Mouse (Mus musculus) heart, embryonic 14.5 days (tissue): ENCODE results near the gene Vars2. TPM values are rescaled to one million over a fixed set of nuclear protein-coding genes. Genes with fewer than 3 reads are reported as not detected.

Experiments
- ATAC-seq: fragments of 200-750 bp; cut with Nextera tagmentation; 2 replicates; pipeline ENCODE4 v1.8.0; 2017; ENCODE audit warnings: low read depth, moderate TSS enrichment; ENCODE audit not compliant: insufficient number of reproducible peaks, insufficient read depth, low FRiP score
- H3K27ac ChIP-seq, 2 experiments: fragments of 200-500 bp in 1 of 2; fragments of 300-500 bp in 1 of 2; sonication (generic) in 1 of 2; replicated peaks in 1 of 2; 2 replicates each; pipeline ENCODE4 v1.5.1; 2012 to 2014; ENCODE audit warnings: low read depth in 2 of 2, low read length in 2 of 2, control low read depth in 1 of 2, mild to moderate bottlenecking in 1 of 2, mixed read lengths in 1 of 2; ENCODE audit not compliant: control insufficient read depth in 1 of 2, insufficient read depth in 1 of 2
- H3K27me3 ChIP-seq: fragments of 300-500 bp; sonication (generic); 2 replicates; pipeline ENCODE4 v1.6.1; 2014; ENCODE audit warnings: mild to moderate bottlenecking, low read length, control low read depth; ENCODE audit not compliant: control insufficient read depth, insufficient read depth
- H3K36me3 ChIP-seq: fragments of 300-500 bp; sonication (generic); 2 replicates; pipeline ENCODE4 v1.6.1; 2014; ENCODE audit warnings: mild to moderate bottlenecking, control low read depth, low read length, mixed read lengths; ENCODE audit not compliant: control insufficient read depth, insufficient read depth
- H3K4me1 ChIP-seq, 2 experiments: fragments of 200-500 bp in 1 of 2; fragments of 300-500 bp in 1 of 2; sonication (generic) in 1 of 2; 2 replicates each; pipeline ENCODE4 v1.6.1; 2012 to 2014; ENCODE audit warnings: low read length in 2 of 2, control low read depth in 1 of 2, mixed read lengths in 1 of 2; ENCODE audit not compliant: control insufficient read depth in 2 of 2, insufficient read depth in 2 of 2
- H3K4me2 ChIP-seq: fragments of 300-500 bp; sonication (generic); 2 replicates; pipeline ENCODE4 v1.6.1; 2014; ENCODE audit warnings: mild to moderate bottlenecking, low read length
- H3K4me3 ChIP-seq, 2 experiments: fragments of 200-500 bp in 1 of 2; fragments of 300-500 bp in 1 of 2; sonication (generic) in 1 of 2; 2 replicates each; pipeline ENCODE4 v1.5.1; 2012 to 2014; ENCODE audit warnings: low read length in 2 of 2, mild to moderate bottlenecking in 2 of 2, control low read depth in 1 of 2, low read depth in 1 of 2, moderate library complexity in 1 of 2; ENCODE audit not compliant: control insufficient read depth in 1 of 2, insufficient read depth in 1 of 2
- H3K9ac ChIP-seq: fragments of 300-500 bp; sonication (generic); 2 replicates; pipeline ENCODE4 v1.6.1; 2014; ENCODE audit warnings: mild to moderate bottlenecking, low read length
- H3K9me3 ChIP-seq: fragments of 300-500 bp; sonication (generic); 2 replicates; pipeline ENCODE4 v1.6.1; 2016; ENCODE audit warnings: low read length, control low read depth; ENCODE audit not compliant: control insufficient read depth
- WGBS: fragments of 180-500 bp; shearing (Covaris S2); extraction: QIAGEN DNeasy Blood & Tissue Kit; methylation state at CpG from one replicate; pipeline ENCODE4 v1.1.7; 2014; 5-methylcytosine and 5-hydroxymethylcytosine counted together
- polyA plus RNA-seq: library from polyadenylated mRNA; unstranded; fragments of >200 nt; fragmentation: Nextera tagmentation; extraction: Ambion mirVana; gene quantifications from 2 replicates; pipeline ENCODE4 v1.2.1, GENCODE M21; 2014

Vars2 gene
- polyA plus RNA-seq, 1 experiment from 2014 or later = 10.8 TPM

DNA sequence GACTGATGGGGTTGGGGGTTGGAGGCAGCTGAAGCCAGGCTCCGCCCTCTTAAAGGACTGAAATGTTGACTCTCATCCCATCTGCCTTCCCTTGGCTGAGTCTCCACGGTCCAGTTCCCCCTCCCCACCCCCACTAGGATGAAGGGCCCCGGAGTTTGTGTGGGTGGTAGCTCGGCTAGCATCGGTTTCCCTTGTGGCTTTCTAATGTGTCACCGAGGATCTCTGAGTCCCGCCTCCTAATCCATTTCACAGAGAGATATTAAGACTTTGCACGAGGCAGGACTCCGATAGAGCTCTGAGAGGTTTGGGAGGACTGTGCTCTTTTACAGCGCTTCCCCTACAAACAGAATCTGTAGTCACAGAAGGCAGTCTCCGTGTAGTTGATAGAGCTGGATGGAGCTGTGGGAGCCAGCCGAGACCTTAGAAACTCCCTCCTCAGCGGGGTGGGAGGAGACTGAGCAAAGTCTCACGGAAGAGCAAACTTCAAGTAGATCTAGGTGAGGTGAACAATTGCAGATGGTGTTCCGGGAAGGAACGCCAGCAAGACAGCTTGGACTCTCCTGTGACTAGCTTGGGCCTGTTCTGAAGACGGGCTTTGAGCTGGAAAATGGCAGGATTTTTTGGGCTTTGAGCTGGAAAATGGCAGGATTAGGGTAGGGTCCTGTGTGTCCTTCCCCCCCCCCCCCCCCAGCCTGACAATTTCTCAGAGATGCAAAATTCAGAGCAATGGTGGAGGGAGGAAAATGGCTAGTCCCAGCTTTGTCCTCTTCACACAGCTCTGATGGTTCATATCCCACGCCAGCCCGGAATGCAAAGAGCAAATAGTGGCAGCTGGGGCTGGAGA lies 37.5 kb upstream of the Vars2 start, which contains the start of gene Ddr1:
Gene Ddr1, minus strand, starts transcription at position 1 of the 844 bp plus-strand sequence.
- Histone ChIP-seq H3K4me1 (peaks cover 33 to 46% of the 10 kb centered on the region in 2 experiments), H3K4me2 (peak within 1 kb of the TSS; percentile 72), H3K4me3 (peak within 1 kb of the TSS; percentile 47 to 89), H3K9me3 (no peaks in the 10 kb centered on the region), H3K27me3 (no peaks in the 10 kb centered on the region), H3K36me3 (no peaks in the 10 kb centered on the region), H3K9ac (peak within 1 kb of the TSS; percentile 78), H3K27ac (peak within 1 kb of the TSS; percentile 92 to 93)
- no peak for ATAC-seq
- WGBS = 13% methylated on average over 19 of the region's 19 CpGs

DNA sequence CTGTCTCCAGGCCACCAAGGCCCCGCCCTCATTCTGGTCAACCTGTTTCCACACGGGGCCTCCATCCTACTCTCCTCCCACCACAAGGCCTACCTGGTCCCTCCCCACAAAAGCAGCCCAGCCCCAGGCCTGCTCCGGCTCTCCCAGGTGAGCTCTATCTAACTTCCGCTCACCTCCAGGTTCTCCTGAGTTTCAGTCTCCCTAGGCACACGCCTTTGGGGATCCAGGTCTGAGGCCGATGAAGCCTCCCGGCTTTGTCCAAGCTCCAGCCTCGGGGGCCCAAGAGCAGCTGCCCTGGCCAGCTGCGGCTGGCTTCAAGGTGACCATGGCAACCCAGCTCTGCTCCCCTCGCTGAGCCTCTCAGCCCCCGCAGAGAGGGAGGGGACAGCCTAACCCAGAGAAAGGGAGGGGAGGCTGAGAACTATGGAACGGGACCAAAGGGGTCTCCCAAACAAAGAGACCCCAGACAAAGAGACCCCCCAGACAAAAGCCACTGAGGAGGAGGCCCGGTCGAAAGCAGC lies 36.4 kb upstream of the Vars2 start:
- Histone ChIP-seq H3K27ac (peak overlapping the region; percentile 92 to 93), H3K9me3 (no peaks in the 10 kb centered on the region), H3K4me3 (peak overlapping the region; percentile 47 to 89), H3K27me3 (no peaks in the 10 kb centered on the region), H3K9ac (peak overlapping the region; percentile 78), H3K36me3 (no peaks in the 10 kb centered on the region), H3K4me2 (peak overlapping the region; percentile 72), H3K4me1 (peaks cover 33 to 48% of the 10 kb centered on the region in 2 experiments)
- WGBS = 4% methylated on average over 14 of the region's 14 CpGs
- no peak for ATAC-seq

DNA sequence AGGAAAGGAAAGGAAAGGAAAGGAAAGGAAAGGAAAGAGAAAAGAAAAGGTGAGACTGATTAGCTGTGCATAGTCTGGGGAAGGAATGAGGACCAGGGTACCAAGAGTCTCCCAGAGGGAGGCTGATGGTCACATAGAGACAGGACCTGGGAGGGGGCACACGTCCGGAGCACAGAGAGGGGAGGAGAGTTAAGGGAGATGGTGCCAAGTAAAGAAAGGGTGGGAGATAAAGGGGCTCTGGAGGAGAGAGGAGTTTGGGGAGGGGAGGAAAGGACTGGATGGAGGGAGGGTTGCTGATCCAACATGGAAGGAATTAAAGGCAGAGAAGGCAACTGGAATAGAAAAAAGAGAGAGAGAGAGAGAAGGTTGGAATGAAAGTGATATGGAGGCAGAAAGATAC lies 35.7 kb upstream of the Vars2 start:
- peak overlapping the region; percentile 94 for H3K9ac ChIP-seq
- WGBS = 10% methylated on average over 2 of the region's 2 CpGs
- no peaks in the 10 kb centered on the region for H3K9me3 ChIP-seq
- no peaks in the 10 kb centered on the region for H3K27me3 ChIP-seq
- H3K4me2 ChIP-seq = peak overlapping the region; percentile 72
- H3K4me3 ChIP-seq = peak overlapping the region; percentile 69 to 89
- no peaks in the 10 kb centered on the region for H3K36me3 ChIP-seq
- H3K27ac ChIP-seq = peak overlapping the region; percentile 95 to 97
- ATAC-seq = no peak
- H3K4me1 ChIP-seq = peaks cover 36 to 41% of the 10 kb centered on the region in 2 experiments

DNA sequence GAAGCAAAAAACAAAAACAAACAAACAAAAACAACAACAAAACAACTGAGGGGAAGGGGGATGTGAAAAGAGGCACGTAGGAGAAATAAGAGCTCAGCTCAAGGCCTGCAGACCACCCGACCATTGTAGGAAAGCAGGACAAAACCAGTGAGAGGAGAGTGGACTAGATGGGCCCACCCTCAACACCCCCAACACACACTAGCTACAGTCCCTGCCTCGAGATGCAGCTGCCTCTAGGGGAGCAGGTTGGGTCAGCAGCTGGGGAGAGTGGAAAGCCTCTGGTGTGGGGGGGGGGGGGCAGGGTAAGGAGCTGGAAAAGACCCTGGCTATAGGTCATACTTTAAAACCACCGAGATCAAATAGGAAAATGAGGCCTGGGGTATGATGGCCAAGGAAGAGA lies 35.2 kb upstream of the Vars2 start:
- WGBS = 8% methylated on average over 4 of the region's 4 CpGs
- H3K27me3 ChIP-seq = no peaks in the 10 kb centered on the region
- H3K36me3 ChIP-seq = no peaks in the 10 kb centered on the region
- no peak for ATAC-seq
- peak overlapping the region; percentile 95 to 97 for H3K27ac ChIP-seq
- H3K9me3 ChIP-seq = no peaks in the 10 kb centered on the region
- H3K4me2 ChIP-seq = peak overlapping the region; percentile 72
- H3K9ac ChIP-seq = peak overlapping the region; percentile 94
- peak overlapping the region; percentile 69 to 89 for H3K4me3 ChIP-seq
- H3K4me1 ChIP-seq = peaks cover 36 to 42% of the 10 kb centered on the region in 2 experiments

DNA sequence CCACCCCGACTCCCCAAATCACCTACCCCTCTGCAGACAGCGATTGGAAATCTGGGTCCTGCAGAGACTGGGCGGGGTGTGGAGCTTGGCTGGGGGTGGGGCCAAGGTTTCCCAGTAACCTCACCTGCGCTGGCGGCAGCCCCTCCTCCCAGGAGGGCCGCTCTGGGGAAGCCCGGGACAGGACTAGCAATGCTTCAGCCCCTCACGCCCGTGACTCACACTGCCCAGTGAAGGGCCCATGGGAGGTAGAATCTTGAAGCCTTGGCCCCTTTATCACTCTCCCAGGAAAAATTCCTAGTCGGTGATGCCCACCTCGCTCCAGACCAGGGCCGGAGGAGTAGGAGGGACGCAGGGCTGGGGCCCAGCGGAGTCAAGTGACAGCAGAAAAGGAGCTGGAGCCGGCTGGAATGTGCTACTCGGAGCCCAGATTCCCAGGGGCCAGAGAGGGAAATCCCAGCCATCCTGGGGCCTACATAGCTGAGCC lies 34.6 kb upstream of the Vars2 start:
- peak overlapping the region; percentile 69 to 89 for H3K4me3 ChIP-seq
- ATAC-seq = peak; percentile 26; the same call in 1 of the 2 replicates
- no peaks in the 10 kb centered on the region for H3K9me3 ChIP-seq
- peak overlapping the region; percentile 94 for H3K9ac ChIP-seq
- H3K4me1 ChIP-seq = peaks cover 41 to 47% of the 10 kb centered on the region in 2 experiments
- H3K27ac ChIP-seq = peak overlapping the region; percentile 95 to 97
- WGBS = 0% methylated on average over 16 of the region's 16 CpGs
- H3K4me2 ChIP-seq = peak overlapping the region; percentile 72
- no peaks in the 10 kb centered on the region for H3K36me3 ChIP-seq
- no peaks in the 10 kb centered on the region for H3K27me3 ChIP-seq

DNA sequence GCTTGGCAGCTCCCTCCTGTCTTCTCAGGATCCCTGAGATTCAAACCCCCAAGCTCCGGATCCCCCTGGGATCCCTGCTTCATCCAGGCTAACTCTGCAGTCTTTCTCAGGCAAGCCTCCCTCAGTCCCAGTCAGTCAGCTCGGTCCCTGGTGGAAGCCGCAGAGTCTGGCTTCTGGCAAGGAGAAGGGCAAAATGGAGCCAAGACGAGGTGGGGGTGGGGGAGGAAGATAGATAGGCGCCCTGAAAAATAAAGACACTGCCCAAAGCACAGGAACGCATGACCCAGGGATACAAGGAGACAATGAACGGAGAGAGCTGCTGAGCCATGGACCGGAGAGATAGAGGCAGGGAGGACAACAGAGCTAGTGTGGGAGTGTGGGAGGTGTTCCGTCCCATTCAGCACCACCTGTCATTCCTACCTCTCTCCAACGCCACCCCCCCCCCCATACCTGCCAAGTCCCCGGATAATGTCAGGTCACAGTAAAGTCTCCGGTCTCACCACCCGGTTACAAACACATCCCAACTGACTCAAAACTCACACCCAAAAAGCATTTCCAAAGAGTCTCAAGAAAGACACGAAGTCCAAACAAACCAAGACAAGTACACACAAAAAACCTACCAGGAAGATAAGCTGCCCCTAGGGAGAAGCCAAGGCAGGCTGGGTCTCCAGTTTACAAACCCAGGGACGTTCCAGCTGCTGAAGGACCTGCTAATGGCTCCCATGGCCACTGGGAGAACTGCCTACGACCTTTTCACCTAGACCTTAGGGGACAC lies 34.0 kb upstream of the Vars2 start:
- peak overlapping the region; percentile 95 to 97 for H3K27ac ChIP-seq
- no peaks in the 10 kb centered on the region for H3K9me3 ChIP-seq
- WGBS = 1% methylated on average over 16 of the region's 16 CpGs
- H3K9ac ChIP-seq = peak overlapping the region; percentile 94
- no peaks in the 10 kb centered on the region for H3K27me3 ChIP-seq
- H3K4me3 ChIP-seq = peak overlapping the region; percentile 69 to 89
- H3K4me1 ChIP-seq = peaks cover 42 to 51% of the 10 kb centered on the region in 2 experiments
- no peaks in the 10 kb centered on the region for H3K36me3 ChIP-seq
- H3K4me2 ChIP-seq = peak overlapping the region; percentile 72
- no peak for ATAC-seq

DNA sequence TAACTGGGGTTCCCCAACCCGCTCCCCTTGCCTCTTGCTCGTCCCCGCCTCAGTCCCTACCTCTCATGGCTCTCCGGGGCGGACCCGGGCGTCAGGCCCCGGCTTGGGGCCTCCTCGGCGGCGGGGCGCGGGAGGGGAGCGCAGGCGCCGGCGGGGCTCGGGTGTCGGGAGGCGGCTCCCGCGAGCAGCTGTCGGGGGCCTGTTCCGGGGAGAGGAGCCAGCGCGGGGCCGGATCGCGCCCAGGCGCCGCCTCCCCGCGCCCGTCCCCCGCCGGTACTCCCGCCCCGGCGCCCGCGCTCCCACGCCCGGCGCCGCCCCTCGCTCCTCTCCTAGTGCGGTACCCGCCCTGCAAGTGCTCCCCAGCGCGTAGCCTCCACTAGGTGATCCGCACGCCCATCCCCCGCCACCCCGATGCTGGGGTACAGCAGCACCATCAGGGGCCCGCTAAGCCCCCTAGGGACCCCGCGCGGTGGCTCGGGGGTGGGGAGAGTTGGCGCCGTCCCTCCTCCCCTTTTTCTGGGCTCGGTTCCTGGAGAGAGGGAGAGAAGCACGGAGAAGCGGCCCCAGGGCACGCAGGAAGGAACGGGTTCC lies 33.1 kb upstream of the Vars2 start:
- H3K4me3 ChIP-seq = peak overlapping the region; percentile 69 to 89
- peak; percentile 71 for ATAC-seq
- H3K4me1 ChIP-seq = peaks cover 36 to 43% of the 10 kb centered on the region in 2 experiments
- peak overlapping the region; percentile 95 to 97 for H3K27ac ChIP-seq
- H3K36me3 ChIP-seq = peaks cover 6% of the 10 kb centered on the region
- H3K4me2 ChIP-seq = peak overlapping the region; percentile 72
- peak overlapping the region; percentile 94 for H3K9ac ChIP-seq
- no peaks in the 10 kb centered on the region for H3K27me3 ChIP-seq
- 2% methylated on average over 50 of the region's 66 CpGs for WGBS
- H3K9me3 ChIP-seq = peaks cover under 1% of the 10 kb centered on the region
